Mouse (Mus musculus) CH12.LX (cell line): ENCODE measurements around the gene Gm13283. TPM values are rescaled to one million over a fixed set of nuclear protein-coding genes. Genes with fewer than 3 reads are reported as not detected.
"Not testable (repeated sequence)": the region's sequence is repeated elsewhere in the genome, so short reads cannot be mapped to it uniquely, and the experiment has no call there.

ENCODE experiments used
- DNase-seq: peaks from one replicate; pipeline ENCODE4 v3.0.0-alpha.2; 2013; ENCODE audit errors: extremely low read depth
- H3K27ac ChIP-seq: 2 replicates; pipeline ENCODE4 v1.5.1; 2012; ENCODE audit warnings: low read depth, mild to moderate bottlenecking, control low read depth, moderate library complexity; ENCODE audit not compliant: insufficient read depth
- H3K27me3 ChIP-seq: replicated peaks from 2 replicates; pipeline ENCODE3; 2012; ENCODE audit warnings: inconsistent platforms
- H3K36me3 ChIP-seq, 2 experiments: replicated peaks in 1 of 2; 2 replicates each; pipeline versions ENCODE3 to v1.6.1; 2012; ENCODE audit warnings: inconsistent platforms in 1 of 2, low read length in 1 of 2, mild to moderate bottlenecking in 1 of 2, mixed read lengths in 1 of 2, moderate library complexity in 1 of 2; ENCODE audit not compliant: control insufficient read depth in 1 of 2, insufficient read depth in 1 of 2
- H3K4me1 ChIP-seq, 2 experiments: 2 replicates each; pipeline ENCODE4 v1.6.1; 2012; ENCODE audit warnings: inconsistent platforms in 1 of 2, moderate library complexity in 1 of 2; ENCODE audit not compliant: insufficient read depth in 2 of 2, control insufficient read depth in 1 of 2
- H3K4me2 ChIP-seq: 2 replicates; pipeline ENCODE4 v1.6.1; 2012; ENCODE audit warnings: low read depth, mild to moderate bottlenecking, control low read depth; ENCODE audit not compliant: poor library complexity, insufficient read depth, severe bottlenecking
- H3K4me3 ChIP-seq, 3 experiments: fragments of 150-350 bp in 1 of 3; sonication (generic) in 1 of 3; replicated peaks in 1 of 3; 2 replicates each; pipeline versions ENCODE3 to v1.5.1; 2011 to 2012; ENCODE audit warnings: low read depth in 2 of 3, low read length in 2 of 3, mild to moderate bottlenecking in 2 of 3, moderate library complexity in 2 of 3, control low read depth in 1 of 3, improper control_type of control experiment in 1 of 3, inconsistent platforms in 1 of 3, mixed read lengths in 1 of 3; ENCODE audit not compliant: poor library complexity in 1 of 3
- H3K79me2 ChIP-seq: replicated peaks from 2 replicates; pipeline ENCODE4 v1.6.1; 2012; ENCODE audit warnings: mild to moderate bottlenecking, moderate library complexity; ENCODE audit not compliant: control insufficient read depth, poor library complexity, insufficient read depth, severe bottlenecking; ENCODE audit errors: extremely low read depth
- H3K9ac ChIP-seq: 2 replicates; pipeline ENCODE4 v1.6.1; 2012; ENCODE audit warnings: low read depth, mild to moderate bottlenecking, control low read depth, moderate library complexity; ENCODE audit not compliant: insufficient read depth
- H3K9me3 ChIP-seq: replicated peaks from 2 replicates; pipeline ENCODE3; 2012; ENCODE audit warnings: low read length, inconsistent platforms, mixed read lengths
- dilution Hi-C: fragments of 300-500 bp; cut with MboI; formaldehyde crosslinking; loops from 2 replicates; pipeline ENCODE4 v1.14.3; 2020; ENCODE audit warnings: low sequenced_read_pairs; ENCODE audit not compliant: extremely low pct_unique_long_range_greater_than_20kb, extremely low pct_ligation_motif_present
- in situ Hi-C: fragments of 300-500 bp; cut with MboI; formaldehyde crosslinking; loops from 3 replicates; pipeline ENCODE4 v1.14.3; 2019; ENCODE audit warnings: low sequenced_read_pairs, low pct_ligation_motif_present, low pct_unique_long_range_greater_than_20kb, mixed read lengths
- polyA plus RNA-seq: library from polyadenylated mRNA; unstranded; fragments of >175 nt; gene quantifications from 2 replicates; pipeline ENCODE4 v1.2.1, GENCODE M21; 2012; ENCODE audit warnings: low read depth; ENCODE audit not compliant: insufficient read length
- total RNA-seq, 2 experiments: library from RNA; depleted of rRNA; stranded (reverse); fragments of 300-350 nt in 1 of 2; fragments of >200 nt in 1 of 2; gene quantifications; 2 replicates each; pipeline ENCODE4 v1.2.3; 2012 to 2014

The Gm13283 gene
- total and polyA plus RNA-seq, 3 experiments = not detected

GRCm38 (mm10) chr4:88805231-88805630 is 45.3 kb downstream of the Gm13283 start, which contains the start of gene Gm13288:
Gm13288 (plus strand) TSS chr4:88805531.
- H3K4me1 ChIP-seq, in situ Hi-C loops, H3K27ac ChIP-seq, H3K9ac ChIP-seq, H3K36me3 ChIP-seq, H3K9me3 ChIP-seq, H3K79me2 ChIP-seq, H3K4me2 ChIP-seq, DNase-seq, dilution Hi-C loops: not testable (repeated sequence)
- Histone ChIP-seq H3K4me3 (peak within 1 kb of the TSS in 1 of 3 experiments; percentile 25), H3K27me3 (peaks cover 30% of the 10 kb centered on the region)

- in situ Hi-C loops, H3K4me1 ChIP-seq, dilution Hi-C loops, H3K79me2 ChIP-seq, H3K9me3 ChIP-seq, DNase-seq, H3K9ac ChIP-seq, H3K27ac ChIP-seq, H3K4me2 ChIP-seq, H3K36me3 ChIP-seq: not testable (repeated sequence)
- Histone ChIP-seq H3K4me3 (peak overlapping the region in 1 of 3 experiments; percentile 25), H3K27me3 (peaks cover 36% of the 10 kb centered on the region)
Measured at GRCm38 (mm10) chr4:88805761-88806160, 45.8 kb downstream of the Gm13283 start.

Other genes with a start within 250 kb of the Gm13283 start
Only the 20 nearest of the 32 such genes appear.
- not detected in 2 replicates for gene Ifnab, start 68.8 kb upstream of the Gm13283 start, total RNA-seq (2012; rRNA removed)
- gene Ifnab, start 68.8 kb upstream of the Gm13283 start, total RNA-seq (2014; rRNA removed) = not detected in 2 replicates
- gene Ifnab, start 68.8 kb upstream of the Gm13283 start, polyA plus RNA-seq = not detected in 2 replicates
- gene Gm26566, start 38.3 kb upstream of the Gm13283 start, total RNA-seq (2012; rRNA removed) = 10.2 and 11.9 TPM in 2 replicates
- not detected in 2 replicates for gene Gm26566, start 38.3 kb upstream of the Gm13283 start, total RNA-seq (2014; rRNA removed)
- 0.49 TPM in 1 of 2 replicates, not detected in the other for gene Gm26566, start 38.3 kb upstream of the Gm13283 start, polyA plus RNA-seq
- 40.0 and 42.2 TPM in 2 replicates for gene Klhl9, start 37.7 kb upstream of the Gm13283 start, total RNA-seq (2012; rRNA removed)
- gene Klhl9, start 37.7 kb upstream of the Gm13283 start, total RNA-seq (2014; rRNA removed) = 51.6 and 55.2 TPM in 2 replicates
- 16.1 and 19.1 TPM in 2 replicates for gene Klhl9, start 37.7 kb upstream of the Gm13283 start, polyA plus RNA-seq
- not detected in 2 replicates for gene Gm13271, start 5.3 kb upstream of the Gm13283 start, total RNA-seq (2012; rRNA removed)
- not detected in 2 replicates for gene Gm13271, start 5.3 kb upstream of the Gm13283 start, total RNA-seq (2014; rRNA removed)
- not detected in 2 replicates for gene Gm13271, start 5.3 kb upstream of the Gm13283 start, polyA plus RNA-seq
- gene Gm13290, start 13.7 kb downstream of the Gm13283 start, total RNA-seq (2012; rRNA removed) = not detected in 2 replicates
- gene Gm13290, start 13.7 kb downstream of the Gm13283 start, total RNA-seq (2014; rRNA removed) = not detected in 2 replicates
- not detected in 2 replicates for gene Gm13290, start 13.7 kb downstream of the Gm13283 start, polyA plus RNA-seq
- not detected in 2 replicates for gene Gm13289, start 16.8 kb downstream of the Gm13283 start, total RNA-seq (2012; rRNA removed)
- gene Gm13289, start 16.8 kb downstream of the Gm13283 start, total RNA-seq (2014; rRNA removed) = not detected in 2 replicates
- gene Gm13289, start 16.8 kb downstream of the Gm13283 start, polyA plus RNA-seq = not detected in 2 replicates
- gene Gm13272, start 19.7 kb downstream of the Gm13283 start, total RNA-seq (2012; rRNA removed) = not detected in 2 replicates
- gene Gm13272, start 19.7 kb downstream of the Gm13283 start, total RNA-seq (2014; rRNA removed) = not detected in 2 replicates
- not detected in 2 replicates for gene Gm13272, start 19.7 kb downstream of the Gm13283 start, polyA plus RNA-seq
- gene Ifnz, start 22.0 kb downstream of the Gm13283 start, total RNA-seq (2012; rRNA removed) = not detected in 2 replicates
- not detected in 2 replicates for gene Ifnz, start 22.0 kb downstream of the Gm13283 start, total RNA-seq (2014; rRNA removed)
- gene Ifnz, start 22.0 kb downstream of the Gm13283 start, polyA plus RNA-seq = not detected in 2 replicates
- gene Gm13276, start 25.6 kb downstream of the Gm13283 start, total RNA-seq (2012; rRNA removed) = not detected in 2 replicates
- gene Gm13276, start 25.6 kb downstream of the Gm13283 start, total RNA-seq (2014; rRNA removed) = not detected in 2 replicates
- gene Gm13276, start 25.6 kb downstream of the Gm13283 start, polyA plus RNA-seq = not detected in 2 replicates
- gene Gm13277, start 28.5 kb downstream of the Gm13283 start, total RNA-seq (2012; rRNA removed) = not detected in 2 replicates
- not detected in 2 replicates for gene Gm13277, start 28.5 kb downstream of the Gm13283 start, total RNA-seq (2014; rRNA removed)
- not detected in 2 replicates for gene Gm13277, start 28.5 kb downstream of the Gm13283 start, polyA plus RNA-seq
- not detected in 2 replicates for gene Gm13278, start 31.4 kb downstream of the Gm13283 start, total RNA-seq (2012; rRNA removed)
- not detected in 2 replicates for gene Gm13278, start 31.4 kb downstream of the Gm13283 start, total RNA-seq (2014; rRNA removed)
- gene Gm13278, start 31.4 kb downstream of the Gm13283 start, polyA plus RNA-seq = not detected in 2 replicates
- not detected in 2 replicates for gene Gm13275, start 34.4 kb downstream of the Gm13283 start, total RNA-seq (2012; rRNA removed)
- gene Gm13275, start 34.4 kb downstream of the Gm13283 start, total RNA-seq (2014; rRNA removed) = not detected in 2 replicates
- gene Gm13275, start 34.4 kb downstream of the Gm13283 start, polyA plus RNA-seq = not detected in 2 replicates
- gene Gm13279, start 37.3 kb downstream of the Gm13283 start, total RNA-seq (2012; rRNA removed) = not detected in 2 replicates
- gene Gm13279, start 37.3 kb downstream of the Gm13283 start, total RNA-seq (2014; rRNA removed) = not detected in 2 replicates
- not detected in 2 replicates for gene Gm13279, start 37.3 kb downstream of the Gm13283 start, polyA plus RNA-seq
- gene Gm13285, start 39.5 kb downstream of the Gm13283 start, total RNA-seq (2012; rRNA removed) = not detected in 2 replicates
- not detected in 2 replicates for gene Gm13285, start 39.5 kb downstream of the Gm13283 start, total RNA-seq (2014; rRNA removed)
- not detected in 2 replicates for gene Gm13285, start 39.5 kb downstream of the Gm13283 start, polyA plus RNA-seq
- gene Gm13287, start 43.1 kb downstream of the Gm13283 start, total RNA-seq (2012; rRNA removed) = not detected in 2 replicates
- gene Gm13287, start 43.1 kb downstream of the Gm13283 start, total RNA-seq (2014; rRNA removed) = not detected in 2 replicates
- not detected in 2 replicates for gene Gm13287, start 43.1 kb downstream of the Gm13283 start, polyA plus RNA-seq
- not detected in 2 replicates for gene Gm13288, start 45.4 kb downstream of the Gm13283 start, total RNA-seq (2012; rRNA removed)
- gene Gm13288, start 45.4 kb downstream of the Gm13283 start, total RNA-seq (2014; rRNA removed) = not detected in 2 replicates
- gene Gm13288, start 45.4 kb downstream of the Gm13283 start, polyA plus RNA-seq = not detected in 2 replicates
- gene Ifna7, start 56.1 kb downstream of the Gm13283 start, total RNA-seq (2012; rRNA removed) = not detected in 2 replicates
- gene Ifna7, start 56.1 kb downstream of the Gm13283 start, total RNA-seq (2014; rRNA removed) = not detected in 2 replicates
- gene Ifna7, start 56.1 kb downstream of the Gm13283 start, polyA plus RNA-seq = not detected in 2 replicates
- not detected in 2 replicates for gene Ifna11, start 59.8 kb downstream of the Gm13283 start, total RNA-seq (2012; rRNA removed)
- gene Ifna11, start 59.8 kb downstream of the Gm13283 start, total RNA-seq (2014; rRNA removed) = not detected in 2 replicates
- gene Ifna11, start 59.8 kb downstream of the Gm13283 start, polyA plus RNA-seq = not detected in 2 replicates
- not detected in 2 replicates for gene Ifna6, start 67.3 kb downstream of the Gm13283 start, total RNA-seq (2012; rRNA removed)
- gene Ifna6, start 67.3 kb downstream of the Gm13283 start, total RNA-seq (2014; rRNA removed) = not detected in 2 replicates
- gene Ifna6, start 67.3 kb downstream of the Gm13283 start, polyA plus RNA-seq = not detected in 2 replicates
- not detected in 2 replicates for gene Ifna5, start 75.4 kb downstream of the Gm13283 start, total RNA-seq (2012; rRNA removed)
- not detected in 2 replicates for gene Ifna5, start 75.4 kb downstream of the Gm13283 start, total RNA-seq (2014; rRNA removed)
- gene Ifna5, start 75.4 kb downstream of the Gm13283 start, polyA plus RNA-seq = not detected in 2 replicates